Mouse (Mus musculus) adipocyte (in vitro differentiated cells): ENCODE data around the gene Zfhx2.

Source experiments
- DNase-seq: peaks from one replicate; pipeline ENCODE4 v3.0.0-alpha.2; 2016; ENCODE audit warnings: low spot score

The Zfhx2 gene

GRCm38 (mm10) chr14:55105836-55106809 lies 14.0 kb upstream of the Zfhx2 start, which contains the start of gene Ap1g2:
Gene Ap1g2 (minus strand): TSS chr14:55106593.
- peak; percentile 85 for DNase-seq

- DNase-seq: no peak
These were observed 13.3 kb upstream of the Zfhx2 start for GRCm38 (mm10) chr14:55105386-55105785.

- DNase-seq: no peak
These were observed 12.2 kb upstream of the Zfhx2 start for GRCm38 (mm10) chr14:55104365-55104764.

- DNase-seq: no peak
These were observed 10.2 kb upstream of the Zfhx2 start for GRCm38 (mm10) chr14:55102253-55102785.

GRCm38 (mm10) chr14:55101592-55101991 lies 9.5 kb upstream of the Zfhx2 start:
- peak; percentile 59 for DNase-seq

- no peak for DNase-seq
These were observed 5.9 kb upstream of the Zfhx2 start for GRCm38 (mm10) chr14:55098067-55098466.

GRCm38 (mm10) chr14:55097646-55098045 lies 5.5 kb upstream of the Zfhx2 start:
- DNase-seq: no peak

- no peak for DNase-seq
These were observed 4.5 kb upstream of the Zfhx2 start for GRCm38 (mm10) chr14:55096573-55097087.

- no peak for DNase-seq
These were observed 3.5 kb upstream of the Zfhx2 start for GRCm38 (mm10) chr14:55095671-55096070.

GRCm38 (mm10) chr14:55095263-55095662 lies 3.1 kb upstream of the Zfhx2 start:
- no peak for DNase-seq

GRCm38 (mm10) chr14:55094704-55095231 lies 2.6 kb upstream of the Zfhx2 start, which contains the start of gene Thtpa:
Gene Thtpa (plus strand): TSS chr14:55094784.
- peak; percentile 62 for DNase-seq

- no peak for DNase-seq
These were observed 1.8 kb upstream of the Zfhx2 start for GRCm38 (mm10) chr14:55093927-55094326.

GRCm38 (mm10) chr14:55091209-55091865 lies 787 bp downstream of the Zfhx2 start:
- no peak for DNase-seq

GRCm38 (mm10) chr14:55089199-55089947 lies 2.8 kb downstream of the Zfhx2 start:
- DNase-seq: no peak

- DNase-seq: no peak
These were observed 6.1 kb downstream of the Zfhx2 start for GRCm38 (mm10) chr14:55086009-55086514.

GRCm38 (mm10) chr14:55085324-55086008 lies 6.7 kb downstream of the Zfhx2 start:
- DNase-seq: no peak

GRCm38 (mm10) chr14:55083481-55083880 lies 8.6 kb downstream of the Zfhx2 start:
- peak; percentile 20 for DNase-seq

- no peak for DNase-seq
These were observed 11.0 kb downstream of the Zfhx2 start for GRCm38 (mm10) chr14:55081105-55081504.

GRCm38 (mm10) chr14:55079214-55079970 lies 12.7 kb downstream of the Zfhx2 start:
- peak; percentile 23 for DNase-seq
